Mouse (Mus musculus): ENCODE results near the gene Gja3. TPM values are rescaled to one million over a fixed set of nuclear protein-coding genes. Genes with fewer than 3 reads are reported as not detected.
"Not testable (repeated sequence)": the region's sequence is repeated elsewhere in the genome, so short reads cannot be mapped to it uniquely, and the experiment has no call there.

Gja3 gene
- total RNA-seq (2022) = under 1 TPM in 3 of 4 experiments, not detected in 1; 0.13 to 0.19 (median 0.16) TPM

- peak; percentile 4 to 11 for DNase-seq (ENCODE audit: low spot score in 2 of 2)
Measured at GRCm38 (mm10) chr14:57057563-57058321, at the start of gene Gja3. Gja3 (minus strand) TSS chr14:57058100.

GRCm38 (mm10) chr14:57107091-57107490 lies 49.2 kb upstream of the Gja3 start:
- DNase-seq (ENCODE audit: low spot score in 2 of 2) = no peak

GRCm38 (mm10) chr14:57105721-57106120 lies 47.8 kb upstream of the Gja3 start:
- DNase-seq (ENCODE audit: low spot score in 2 of 2) = no peak

GRCm38 (mm10) chr14:57105111-57105510 lies 47.2 kb upstream of the Gja3 start:
- no peak for DNase-seq (ENCODE audit: low spot score in 2 of 2)

- DNase-seq (ENCODE audit: low spot score in 2 of 2) = no peak
Measured at GRCm38 (mm10) chr14:57104106-57105023, 46.5 kb upstream of the Gja3 start, which contains the start of gene Gjb2. Gjb2 (minus strand) TSS chr14:57104702.

- no peak for DNase-seq (ENCODE audit: low spot score in 2 of 2)
Measured at GRCm38 (mm10) chr14:57103711-57104105, 45.8 kb upstream of the Gja3 start.

- no peak for DNase-seq (ENCODE audit: low spot score in 2 of 2)
Measured at GRCm38 (mm10) chr14:57103121-57103520, 45.2 kb upstream of the Gja3 start.

- no peak for DNase-seq (ENCODE audit: low spot score in 2 of 2)
Measured at GRCm38 (mm10) chr14:57101623-57102022, 43.7 kb upstream of the Gja3 start.

- no peak for DNase-seq (ENCODE audit: low spot score in 2 of 2)
Measured at GRCm38 (mm10) chr14:57095855-57096254, 38.0 kb upstream of the Gja3 start.

GRCm38 (mm10) chr14:57093029-57093428 lies 35.1 kb upstream of the Gja3 start:
- DNase-seq (ENCODE audit: low spot score in 2 of 2) = peak in 1 of 2 experiments; percentile 38

GRCm38 (mm10) chr14:57090001-57090400 lies 32.1 kb upstream of the Gja3 start:
- DNase-seq (ENCODE audit: low spot score in 2 of 2) = no peak

- DNase-seq (ENCODE audit: low spot score in 2 of 2) = no peak
Measured at GRCm38 (mm10) chr14:57089107-57089506, 31.2 kb upstream of the Gja3 start.

GRCm38 (mm10) chr14:57084180-57084668 lies 26.3 kb upstream of the Gja3 start:
- no peak for DNase-seq (ENCODE audit: low spot score in 2 of 2)

GRCm38 (mm10) chr14:57082863-57083262 lies 25.0 kb upstream of the Gja3 start:
- DNase-seq (ENCODE audit: low spot score in 2 of 2) = no peak

- DNase-seq (ENCODE audit: low spot score in 2 of 2) = no peak
Measured at GRCm38 (mm10) chr14:57075537-57075936, 17.6 kb upstream of the Gja3 start.

GRCm38 (mm10) chr14:57069906-57070305 lies 12.0 kb upstream of the Gja3 start:
- DNase-seq (ENCODE audit: low spot score in 2 of 2) = not testable (repeated sequence)

- no peak for DNase-seq (ENCODE audit: low spot score in 2 of 2)
Measured at GRCm38 (mm10) chr14:57066053-57066452, 8.2 kb upstream of the Gja3 start.

- DNase-seq (ENCODE audit: low spot score in 2 of 2) = peak; percentile 18 to 66
Measured at GRCm38 (mm10) chr14:57060052-57060451, 2.2 kb upstream of the Gja3 start.

GRCm38 (mm10) chr14:57057204-57057562 lies 717 bp downstream of the Gja3 start:
- no peak for DNase-seq (ENCODE audit: low spot score in 2 of 2)

- no peak for DNase-seq (ENCODE audit: low spot score in 2 of 2)
Measured at GRCm38 (mm10) chr14:57052713-57053112, 5.2 kb downstream of the Gja3 start.

- DNase-seq (ENCODE audit: low spot score in 2 of 2) = no peak
Measured at GRCm38 (mm10) chr14:57043863-57044262, 14.0 kb downstream of the Gja3 start.

GRCm38 (mm10) chr14:57041439-57041838 lies 16.5 kb downstream of the Gja3 start:
- DNase-seq (ENCODE audit: low spot score in 2 of 2) = no peak

Measured in left cerebral cortex, adult 8-10 months (tissue).